Mouse (Mus musculus) lung, adult 2 months (tissue): ENCODE results near the gene Gm10801. TPM values are rescaled to one million over a fixed set of nuclear protein-coding genes. Genes with fewer than 3 reads are reported as not detected.
"Not testable (repeated sequence)": the region's sequence is repeated elsewhere in the genome, so short reads cannot be mapped to it uniquely, and the experiment has no call there.

ENCODE experiments used
- DNase-seq: peaks from one replicate; pipeline ENCODE4 v3.0.0; 2022
- H3K4me1 ChIP-seq: fragments of 200-500 bp; 2 replicates; pipeline ENCODE4 v1.6.1; 2011; ENCODE audit warnings: low read length; ENCODE audit not compliant: control insufficient read depth, insufficient read depth
- H3K4me3 ChIP-seq: fragments of 200-500 bp; replicated peaks from 2 replicates; pipeline ENCODE3; 2011; ENCODE audit warnings: low read depth, mild to moderate bottlenecking, control low read depth, low read length; ENCODE audit errors: extremely low read depth
- CTCF ChIP-seq: fragments of 200-500 bp; IDR thresholded peaks from 2 replicates; pipeline ENCODE4 v1.5.1; 2011; ENCODE audit warnings: mild to moderate bottlenecking, low read length, control low read depth; ENCODE audit not compliant: insufficient read depth
- POLR2A ChIP-seq: fragments of 200-500 bp; IDR thresholded peaks from 2 replicates; pipeline ENCODE4 v1.6.1; 2011; ENCODE audit warnings: low read depth, mild to moderate bottlenecking, control low read depth, low read length, borderline replicate concordance; ENCODE audit errors: extremely low read depth
- WGBS: fragments of 180-500 bp; shearing (Covaris S2); methylation state at CpG from one replicate; pipeline ENCODE4 v1.1.7; 2018; 5-methylcytosine and 5-hydroxymethylcytosine counted together
- polyA plus RNA-seq: library from polyadenylated mRNA; depleted of rRNA; stranded (reverse); fragments of >200 nt; gene quantifications from 2 replicates; pipeline ENCODE4 v1.2.3, GENCODE M21; 2012; rRNA removed

Gene Gm10801
- not detected in 2 replicates for polyA plus RNA-seq

GRCm38 (mm10) chr2:98661937-98662336 is at the start of gene Gm10801:
Gm10801 (plus strand) TSS chr2:98662237.
- H3K4me3 ChIP-seq, H3K4me1 ChIP-seq, DNase-seq: not testable (repeated sequence)
- 81% methylated on average over 5 of the region's 5 CpGs for WGBS

GRCm38 (mm10) chr2:98667201-98667600 is 5.2 kb downstream of the Gm10801 start, which contains the start of gene Gm10800:
Gm10800 (minus strand) TSS chr2:98667301.
- not testable (repeated sequence) for DNase-seq, H3K4me3 ChIP-seq, H3K4me1 ChIP-seq
- WGBS = 87% methylated on average over 4 of the region's 4 CpGs

GRCm38 (mm10) chr2:98697533-98697932 is 35.5 kb downstream of the Gm10801 start:
- TF ChIP-seq CTCF (no peak), POLR2A (no peak)
- WGBS = 88% methylated on average over 1 of the region's 1 CpGs
- DNase-seq = no peak
- no peak overlapping the region for H3K4me3 ChIP-seq
- H3K4me1 ChIP-seq = no peaks in the 10 kb centered on the region

Other genes with a start within 250 kb of the Gm10801 start
- 0.27 and 0.70 TPM in 2 replicates for gene Gm10800, start 5.1 kb downstream of the Gm10801 start, polyA plus RNA-seq